Mouse (Mus musculus) intestine, embryonic 16.5 days (tissue): ENCODE data around the gene Col6a5. TPM values are rescaled to one million over a fixed set of nuclear protein-coding genes. Genes with fewer than 3 reads are reported as not detected.

Experiments
- ATAC-seq: fragments of 200-750 bp; cut with Nextera tagmentation; 2 replicates; pipeline ENCODE4 v1.8.0; 2017; ENCODE audit warnings: moderate TSS enrichment, moderate library complexity
- H3K27ac ChIP-seq: fragments of 300-500 bp; sonication (generic); 2 replicates; pipeline ENCODE4 v1.5.1; 2014; ENCODE audit warnings: mild to moderate bottlenecking, low read length
- H3K27me3 ChIP-seq: fragments of 300-500 bp; sonication (generic); replicated peaks from 2 replicates; pipeline ENCODE4 v1.6.1; 2014; ENCODE audit warnings: low read length, control low read depth, mixed read lengths; ENCODE audit not compliant: control insufficient read depth, insufficient read depth
- H3K36me3 ChIP-seq: fragments of 300-500 bp; sonication (generic); 2 replicates; pipeline ENCODE4 v1.6.1; 2014; ENCODE audit warnings: low read length, control low read depth; ENCODE audit not compliant: control insufficient read depth, insufficient read depth
- H3K4me1 ChIP-seq: fragments of 300-500 bp; sonication (generic); 2 replicates; pipeline ENCODE4 v1.6.1; 2014; ENCODE audit warnings: low read length, control low read depth, mixed read lengths; ENCODE audit not compliant: control insufficient read depth, insufficient read depth
- H3K4me2 ChIP-seq: fragments of 300-500 bp; sonication (generic); 2 replicates; pipeline ENCODE4 v1.6.1; 2014; ENCODE audit warnings: low read depth, low read length, control low read depth
- H3K4me3 ChIP-seq: fragments of 300-500 bp; sonication (generic); 2 replicates; pipeline ENCODE4 v1.5.1; 2014; ENCODE audit warnings: mild to moderate bottlenecking, low read length
- H3K9ac ChIP-seq: fragments of 300-500 bp; sonication (generic); 2 replicates; pipeline ENCODE4 v1.6.1; 2014; ENCODE audit warnings: low read depth, low read length
- H3K9me3 ChIP-seq: fragments of 300-500 bp; sonication (generic); 2 replicates; pipeline ENCODE4 v1.6.1; 2016; ENCODE audit warnings: low read length, control low read depth; ENCODE audit not compliant: control insufficient read depth
- whole genome bisulfite sequencing: fragments of 180-500 bp; shearing (Covaris S2); extraction: QIAGEN DNeasy Blood & Tissue Kit; methylation state at CpG from one replicate; pipeline ENCODE4 v1.1.7; 2014; 5-methylcytosine and 5-hydroxymethylcytosine counted together
- polyA plus RNA-seq: library from polyadenylated mRNA; unstranded; fragments of >200 nt; fragmentation: Nextera tagmentation; extraction: Ambion mirVana; gene quantifications from 2 replicates; pipeline ENCODE4 v1.2.1, GENCODE M21; 2015

The Col6a5 gene
- polyA plus RNA-seq, result 2.8 and 5.0 TPM in 2 replicates

- ATAC-seq, result 0 out of 2 replicates have a peak, but pooled peaks have one; percentile 50
- WGBS, result 11% methylated on average over 13 of the region's 13 CpGs
- H3K4me2 ChIP-seq, result 0 out of 2 replicates have a peak within 1 kb of the TSS, but pooled peaks have one; percentile 14
Measured at GRCm38 (mm10) chr9:105960533-105960932, at the start of gene Col6a5. Gene Col6a5 (minus strand): TSS chr9:105960643.

GRCm38 (mm10) chr9:105997955-105998354, 37.5 kb upstream of the Col6a5 start:
- Histone ChIP-seq H3K36me3 (no peaks in the 10 kb centered on the region), H3K9me3 (no peaks in the 10 kb centered on the region), H3K27me3 (no peaks in the 10 kb centered on the region), H3K4me2 (no peak overlapping the region), H3K4me1 (no peaks in the 10 kb centered on the region), H3K27ac (no peak overlapping the region), H3K4me3 (no peak overlapping the region), H3K9ac (no peak overlapping the region)
- 61% methylated on average over 11 of the region's 11 CpGs for WGBS
- no peak for ATAC-seq

More at GRCm38 (mm10) chr9:105960533-105960932, at the start of gene Col6a5:
- Histone ChIP-seq H3K27ac (peak within 1 kb of the TSS; percentile 19; the same call in 1 of the 2 replicates), H3K9me3 (no peaks in the 10 kb centered on the region), H3K9ac (peak within 1 kb of the TSS; percentile 23; the same call in 1 of the 2 replicates), H3K36me3 (no peaks in the 10 kb centered on the region), H3K4me1 (peaks cover 3% of the 10 kb centered on the region; the same call in 1 of the 2 replicates), H3K4me3 (0 out of 2 replicates have a peak within 1 kb of the TSS, but pooled peaks have one; percentile 7), H3K27me3 (no peaks in the 10 kb centered on the region)

GRCm38 (mm10) chr9:105992425-105992824, 32.0 kb upstream of the Col6a5 start:
- no peak for ATAC-seq
- Histone ChIP-seq H3K27me3 (no peaks in the 10 kb centered on the region), H3K27ac (no peak overlapping the region), H3K36me3 (no peaks in the 10 kb centered on the region), H3K4me2 (no peak overlapping the region), H3K4me3 (no peak overlapping the region), H3K9me3 (no peaks in the 10 kb centered on the region), H3K9ac (no peak overlapping the region), H3K4me1 (no peaks in the 10 kb centered on the region)
- 81% methylated on average over 6 of the region's 6 CpGs for WGBS

- 73% methylated on average over 6 of the region's 6 CpGs for WGBS
- no peaks in the 10 kb centered on the region for H3K9me3 ChIP-seq
- H3K36me3 ChIP-seq, result no peaks in the 10 kb centered on the region
- no peak overlapping the region for H3K27ac ChIP-seq
- ATAC-seq, result no peak
- no peak overlapping the region for H3K4me2 ChIP-seq
- no peaks in the 10 kb centered on the region for H3K27me3 ChIP-seq
- H3K4me1 ChIP-seq, result no peaks in the 10 kb centered on the region
- no peak overlapping the region for H3K9ac ChIP-seq
- no peak overlapping the region for H3K4me3 ChIP-seq
Measured at GRCm38 (mm10) chr9:105990099-105990498, 29.7 kb upstream of the Col6a5 start.

GRCm38 (mm10) chr9:105989468-105989867, 29.0 kb upstream of the Col6a5 start:
- Histone ChIP-seq H3K4me2 (no peak overlapping the region), H3K9ac (no peak overlapping the region), H3K27ac (no peak overlapping the region), H3K36me3 (no peaks in the 10 kb centered on the region), H3K4me3 (no peak overlapping the region), H3K4me1 (no peaks in the 10 kb centered on the region), H3K9me3 (no peaks in the 10 kb centered on the region), H3K27me3 (no peaks in the 10 kb centered on the region)
- ATAC-seq, result no peak
- 76% methylated on average over 6 of the region's 6 CpGs for WGBS

- H3K27me3 ChIP-seq, result no peaks in the 10 kb centered on the region
- H3K9ac ChIP-seq, result no peak overlapping the region
- H3K36me3 ChIP-seq, result no peaks in the 10 kb centered on the region
- H3K9me3 ChIP-seq, result no peaks in the 10 kb centered on the region
- H3K4me2 ChIP-seq, result no peak overlapping the region
- H3K27ac ChIP-seq, result no peak overlapping the region
- no peaks in the 10 kb centered on the region for H3K4me1 ChIP-seq
- ATAC-seq, result no peak
- no peak overlapping the region for H3K4me3 ChIP-seq
- 69% methylated on average over 8 of the region's 8 CpGs for WGBS
Measured at GRCm38 (mm10) chr9:105988096-105988495, 27.7 kb upstream of the Col6a5 start.

- ATAC-seq, result no peak
- Histone ChIP-seq H3K4me3 (no peak overlapping the region), H3K36me3 (no peaks in the 10 kb centered on the region), H3K9ac (no peak overlapping the region), H3K9me3 (no peaks in the 10 kb centered on the region), H3K27ac (no peak overlapping the region), H3K4me1 (no peaks in the 10 kb centered on the region), H3K27me3 (no peaks in the 10 kb centered on the region), H3K4me2 (no peak overlapping the region)
- 40% methylated on average over 10 of the region's 10 CpGs for WGBS
Measured at GRCm38 (mm10) chr9:105984931-105985519, 24.6 kb upstream of the Col6a5 start.

- no peak overlapping the region for H3K27ac ChIP-seq
- H3K27me3 ChIP-seq, result no peaks in the 10 kb centered on the region
- H3K9me3 ChIP-seq, result no peaks in the 10 kb centered on the region
- H3K4me2 ChIP-seq, result no peak overlapping the region
- no peak overlapping the region for H3K9ac ChIP-seq
- H3K36me3 ChIP-seq, result no peaks in the 10 kb centered on the region
- no peak overlapping the region for H3K4me3 ChIP-seq
- H3K4me1 ChIP-seq, result peaks cover 5% of the 10 kb centered on the region; the same call in 1 of the 2 replicates
- 82% methylated on average over 8 of the region's 8 CpGs for WGBS
- ATAC-seq, result no peak
Measured at GRCm38 (mm10) chr9:105978479-105978878, 18.0 kb upstream of the Col6a5 start.

- Histone ChIP-seq H3K36me3 (no peaks in the 10 kb centered on the region), H3K9ac (no peak overlapping the region), H3K27ac (no peak overlapping the region), H3K4me2 (peak overlapping the region; percentile 32; the same call in 1 of the 2 replicates), H3K4me1 (peaks cover 5% of the 10 kb centered on the region; the same call in 1 of the 2 replicates), H3K4me3 (no peak overlapping the region), H3K9me3 (no peaks in the 10 kb centered on the region), H3K27me3 (no peaks in the 10 kb centered on the region)
- ATAC-seq, result no peak
- WGBS, result 12% methylated on average over 13 of the region's 13 CpGs
Measured at GRCm38 (mm10) chr9:105976871-105977270, 16.4 kb upstream of the Col6a5 start.
